Mouse (Mus musculus) kidney, postnatal 10 days (tissue): ENCODE results near the gene Cenpp.

ENCODE experiments used
- DNase-seq: peaks from one replicate; pipeline ENCODE4 v3.0.0; 2021; ENCODE audit warnings: mixed read lengths

The Cenpp gene

DNA sequence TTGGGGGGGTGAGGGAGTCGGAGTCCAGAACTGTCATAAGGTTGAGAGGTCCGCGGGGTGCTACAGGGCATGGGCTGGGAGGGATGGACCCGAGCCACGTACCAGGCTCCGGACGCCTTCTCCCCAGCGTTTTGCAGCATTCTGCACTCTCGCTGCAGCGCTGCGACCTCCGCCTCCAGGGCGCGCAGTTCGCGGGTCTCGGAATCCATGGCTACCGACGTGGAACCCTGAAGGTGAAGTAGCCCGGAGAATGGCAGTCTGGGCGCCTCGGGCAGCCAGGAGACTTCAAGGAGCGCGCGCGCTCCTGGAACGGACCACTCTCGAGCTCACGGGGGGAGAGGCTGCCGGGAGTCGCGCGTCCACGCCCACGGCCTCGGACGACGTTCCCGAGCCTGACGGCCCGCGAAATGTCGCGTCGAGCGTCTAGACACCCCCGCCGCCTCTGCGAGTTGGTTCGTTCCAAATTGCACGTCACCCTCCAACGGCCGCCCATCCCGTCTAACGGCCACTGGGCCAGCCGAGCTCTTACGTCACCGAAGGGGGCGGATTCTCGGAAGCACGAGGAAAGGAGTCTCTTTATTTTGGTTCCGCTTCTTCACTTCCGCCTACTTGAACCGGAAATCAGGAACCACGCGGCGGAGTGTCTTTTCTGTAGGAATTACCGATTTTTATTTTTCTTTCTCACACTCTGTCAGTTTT is at the start of gene Cenpp, which contains the start of gene Nol8:
Gene Cenpp, minus strand, starts transcription at position 305 of the 699 bp plus-strand sequence.
Gene Nol8, plus strand, starts transcription at position 598 of the 699 bp plus-strand sequence.
- DNase-seq: peak; percentile 100

DNA sequence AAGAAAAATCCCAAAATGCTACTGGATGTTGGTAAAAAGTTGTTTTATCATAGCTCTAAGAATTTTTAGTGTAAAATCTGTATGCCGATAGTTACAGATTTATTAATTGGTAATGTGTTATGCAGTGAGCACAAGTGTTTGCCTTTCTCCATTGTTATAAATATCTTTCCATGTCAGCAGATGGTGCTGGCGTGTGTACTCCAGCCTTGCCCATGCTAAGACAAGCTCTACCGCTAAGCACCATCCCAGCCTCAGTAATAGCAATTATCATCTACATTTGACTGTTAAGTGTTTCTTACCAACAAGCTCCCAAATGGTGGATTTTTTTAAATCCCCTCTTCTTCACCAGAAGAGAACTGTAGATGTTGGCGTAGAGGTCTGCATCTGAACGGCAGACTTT is 38.5 kb upstream of the Cenpp start:
- DNase-seq: no peak

DNA sequence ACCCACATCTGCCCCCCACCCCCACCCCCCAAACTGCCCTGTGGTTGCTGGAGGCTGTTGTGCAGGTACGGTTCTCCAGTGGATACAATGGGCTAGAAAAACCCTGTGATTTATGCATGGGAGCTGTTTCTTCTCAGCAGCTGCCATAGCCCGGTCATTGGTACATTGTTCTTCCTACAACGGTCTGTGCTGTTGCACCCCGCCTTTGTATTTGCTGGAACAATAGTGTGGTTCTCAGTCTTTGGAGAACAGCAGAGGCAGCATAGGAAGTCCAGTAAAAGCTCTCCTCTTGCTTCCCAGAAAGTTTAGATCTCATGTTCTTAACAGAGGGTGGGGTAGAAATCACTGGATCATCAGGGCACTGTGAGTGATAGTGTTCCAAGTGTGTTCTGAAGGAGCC is 31.7 kb upstream of the Cenpp start:
- no peak for DNase-seq

DNA sequence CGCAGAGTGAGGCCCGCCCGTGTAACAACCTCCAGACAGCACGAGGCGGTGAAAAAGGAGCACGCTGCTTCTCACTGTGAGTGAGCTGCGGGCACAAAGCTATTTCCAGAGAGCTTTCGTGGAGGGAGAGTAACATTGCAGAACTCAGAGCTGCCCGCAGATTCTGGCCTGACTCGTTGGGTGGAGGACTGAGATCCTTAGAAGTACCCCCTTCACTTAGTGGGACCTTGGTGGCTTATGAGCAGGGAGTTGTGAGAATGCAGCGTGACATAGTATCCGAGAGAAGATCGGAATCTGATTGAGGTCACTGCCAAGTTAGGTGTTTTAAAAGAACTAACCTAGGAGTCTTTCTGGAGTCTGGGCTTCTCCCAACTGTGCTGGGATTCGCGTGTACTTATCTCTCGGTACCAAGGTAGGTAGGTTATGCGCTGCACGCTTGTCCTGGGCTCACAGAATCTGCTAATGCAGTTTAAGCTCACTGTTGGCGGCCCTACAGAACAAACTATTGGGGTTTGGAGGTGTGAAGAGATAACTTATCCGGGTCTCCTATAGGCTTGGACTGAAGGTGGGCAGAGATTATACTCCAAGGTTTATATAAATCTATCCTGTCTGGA is 29.8 kb upstream of the Cenpp start:
- DNase-seq: peak; percentile 10

DNA sequence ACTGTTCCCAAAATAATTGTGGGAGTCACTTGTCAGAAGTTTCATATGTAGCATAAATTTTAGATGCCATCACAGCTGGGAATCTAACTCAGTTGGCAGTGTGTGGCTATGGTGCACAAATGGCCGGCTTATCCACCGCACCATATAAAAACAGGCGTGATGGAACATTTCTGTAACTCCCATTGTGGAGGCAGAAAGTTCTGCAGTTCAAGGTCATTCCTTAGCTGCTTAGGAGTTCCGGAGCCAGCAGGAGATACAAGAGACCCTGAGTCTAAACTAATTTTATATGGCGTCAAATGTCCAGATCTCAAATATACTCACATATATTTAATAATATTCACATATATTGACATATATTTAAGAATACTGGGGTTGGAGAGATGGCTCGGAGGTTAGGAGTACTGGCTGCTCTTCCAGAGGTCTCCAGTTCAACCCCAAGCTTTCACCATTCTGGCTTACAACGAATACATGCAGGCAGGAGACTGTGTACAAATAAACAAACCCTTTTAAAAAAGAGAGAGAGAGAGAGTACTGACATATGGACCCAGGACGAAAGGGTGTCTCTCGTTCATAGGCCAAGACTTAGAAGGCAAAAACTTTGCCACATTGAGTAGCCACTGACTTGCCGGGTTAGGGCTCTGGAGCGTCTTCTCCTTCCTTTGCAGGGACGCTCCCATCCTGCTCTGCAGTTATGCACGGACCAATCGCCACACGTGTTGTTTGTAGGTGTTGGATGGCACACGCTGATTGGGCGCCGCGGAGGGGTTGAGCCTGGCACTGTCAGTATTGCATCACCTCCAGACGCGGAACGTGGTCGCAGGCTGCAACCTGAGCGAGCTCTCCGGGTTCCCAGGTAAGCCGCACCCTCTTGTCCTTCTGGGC is 29.0 kb upstream of the Cenpp start, which contains the start of gene Iars:
Gene Iars, plus strand, starts transcription at position 750 of the 882 bp plus-strand sequence.
- DNase-seq: peak; percentile 99

DNA sequence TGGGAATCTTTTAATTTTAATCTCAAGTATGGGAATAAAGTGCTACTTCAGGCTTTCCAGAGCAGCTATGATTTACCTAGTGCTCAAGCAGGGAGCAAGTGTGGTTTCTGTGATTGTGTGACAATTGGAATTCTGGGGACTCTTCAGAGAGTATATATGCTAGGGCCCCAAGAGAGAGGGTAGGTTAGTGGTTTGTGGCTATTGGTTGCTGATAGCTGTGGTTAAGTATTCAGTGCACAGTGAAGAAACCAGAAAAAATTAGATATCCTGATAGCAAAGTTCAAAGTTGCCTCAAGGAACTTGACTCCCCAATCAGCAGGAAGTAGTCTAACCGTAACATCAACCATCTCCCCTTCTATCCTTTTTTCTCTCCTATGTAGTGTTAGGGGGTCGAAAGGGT is 25.2 kb upstream of the Cenpp start:
- DNase-seq: no peak

DNA sequence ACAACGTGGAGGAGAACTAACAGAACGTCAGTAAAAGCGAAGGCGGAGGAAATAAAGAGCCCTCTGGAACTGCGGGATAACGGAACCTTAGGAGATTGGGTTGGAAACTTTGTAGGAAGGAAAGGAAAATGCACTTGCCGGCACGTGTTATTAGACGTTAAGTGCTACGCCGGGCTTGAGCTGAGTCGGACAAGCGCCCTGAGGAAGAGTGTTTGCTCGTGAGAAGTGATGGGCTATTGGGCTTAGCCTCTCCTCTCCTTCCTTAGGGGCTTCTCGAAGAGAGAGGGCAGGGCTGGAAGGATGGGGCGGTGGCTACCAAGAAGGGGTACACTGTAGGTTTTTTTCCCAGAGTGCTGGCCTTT is 576 bp upstream of the Cenpp start:
- DNase-seq: peak; percentile 66

DNA sequence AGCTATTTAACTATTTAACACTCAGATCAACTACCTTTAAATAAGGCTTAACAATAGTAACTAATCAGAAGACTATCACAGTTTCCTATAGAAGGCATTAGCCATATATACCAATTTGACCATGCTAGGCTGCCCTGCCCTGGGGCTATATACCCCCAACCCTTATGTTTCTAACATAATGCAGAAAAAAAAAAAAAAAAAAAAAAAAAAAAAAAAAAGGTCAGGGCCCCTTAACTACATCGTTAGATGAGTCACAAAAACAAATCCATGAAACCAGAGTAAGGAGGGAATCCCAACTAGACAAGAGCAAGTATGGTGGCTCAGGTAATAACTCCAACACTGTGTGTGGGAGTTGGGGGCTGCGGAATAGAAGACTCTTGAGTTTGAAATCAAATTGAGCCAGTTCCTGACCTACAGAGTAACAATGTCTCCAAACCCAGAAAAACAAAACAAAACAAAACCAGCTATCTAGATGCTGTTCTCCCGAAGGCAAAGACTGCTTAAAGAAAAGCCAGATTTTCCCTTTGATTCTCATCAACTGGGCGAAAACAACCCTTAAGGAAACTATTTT is 719 bp downstream of the Cenpp start:
- DNase-seq: no peak

DNA sequence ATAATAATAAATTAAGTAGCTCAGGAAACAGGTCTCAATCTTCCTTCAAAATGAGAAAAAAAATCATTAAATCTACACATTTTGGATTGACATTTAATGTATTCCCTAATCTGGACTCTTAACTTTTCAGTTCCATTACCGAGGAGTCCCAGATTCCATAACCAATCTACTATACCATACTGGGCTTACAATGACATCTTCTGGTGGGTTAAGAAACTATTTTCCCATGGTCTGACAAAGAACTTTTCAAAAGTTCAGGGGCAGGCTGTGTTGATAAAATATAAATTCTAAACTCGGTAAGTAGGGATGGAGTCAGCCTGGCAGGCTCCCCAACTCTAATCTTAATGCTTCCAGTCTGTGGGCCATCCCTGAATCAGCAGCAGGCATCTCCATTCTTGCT is 1.4 kb downstream of the Cenpp start:
- DNase-seq: no peak

DNA sequence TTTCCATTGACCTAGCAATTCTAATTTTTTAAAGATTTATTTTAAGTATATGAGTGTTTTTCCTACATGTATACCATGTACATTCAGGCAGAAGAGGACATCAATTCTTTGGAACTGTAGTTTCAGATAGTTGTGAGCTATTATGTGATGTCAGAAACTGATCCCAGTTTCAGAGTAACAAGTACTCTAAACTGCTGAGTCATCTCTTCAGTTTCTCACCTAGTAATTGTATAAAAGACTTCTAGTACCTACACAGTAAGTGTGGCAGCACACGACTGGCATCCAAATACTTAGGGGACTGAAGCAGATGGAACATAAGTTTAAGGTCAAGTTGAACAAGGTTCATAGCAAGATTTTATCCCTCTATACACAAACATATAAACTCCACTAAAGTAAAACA is 6.6 kb downstream of the Cenpp start:
- DNase-seq: no peak

DNA sequence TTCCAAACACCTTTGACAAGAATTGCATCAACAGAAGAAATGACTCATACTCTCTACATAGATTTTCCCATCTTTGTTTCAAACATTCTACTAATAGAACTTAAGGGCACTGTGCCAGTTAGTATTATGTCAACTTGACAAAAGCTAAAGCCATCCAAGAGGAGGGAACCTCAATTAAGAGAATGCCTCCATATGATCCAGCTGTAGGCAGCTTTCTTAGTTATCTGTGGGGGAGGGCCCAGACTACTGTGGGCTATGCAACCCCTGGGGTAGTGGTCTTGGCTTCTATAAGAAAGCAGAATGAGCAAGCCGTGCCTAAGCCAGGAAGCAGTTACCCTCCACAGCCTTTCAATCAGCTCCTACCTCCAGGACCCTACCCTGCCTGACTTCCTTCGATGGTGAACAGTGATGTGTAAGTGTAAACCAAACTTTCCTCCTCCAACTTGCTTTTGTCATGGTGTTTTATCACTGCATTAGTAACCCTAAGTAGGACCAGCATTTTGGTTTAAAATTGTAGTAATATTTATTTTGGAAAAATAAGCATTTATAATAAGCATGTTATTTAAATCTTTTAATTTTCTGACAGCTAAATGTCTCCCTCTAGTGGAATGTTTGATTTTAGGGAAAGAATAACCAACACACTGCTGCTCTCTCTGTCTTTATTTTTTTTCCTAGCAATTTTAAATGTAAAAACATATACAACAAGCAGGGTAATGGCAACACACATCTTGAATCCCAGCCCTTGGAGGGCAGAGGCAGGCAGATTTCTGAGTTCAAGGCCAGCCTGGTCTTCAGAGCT is 7.7 kb downstream of the Cenpp start:
- no peak for DNase-seq

DNA sequence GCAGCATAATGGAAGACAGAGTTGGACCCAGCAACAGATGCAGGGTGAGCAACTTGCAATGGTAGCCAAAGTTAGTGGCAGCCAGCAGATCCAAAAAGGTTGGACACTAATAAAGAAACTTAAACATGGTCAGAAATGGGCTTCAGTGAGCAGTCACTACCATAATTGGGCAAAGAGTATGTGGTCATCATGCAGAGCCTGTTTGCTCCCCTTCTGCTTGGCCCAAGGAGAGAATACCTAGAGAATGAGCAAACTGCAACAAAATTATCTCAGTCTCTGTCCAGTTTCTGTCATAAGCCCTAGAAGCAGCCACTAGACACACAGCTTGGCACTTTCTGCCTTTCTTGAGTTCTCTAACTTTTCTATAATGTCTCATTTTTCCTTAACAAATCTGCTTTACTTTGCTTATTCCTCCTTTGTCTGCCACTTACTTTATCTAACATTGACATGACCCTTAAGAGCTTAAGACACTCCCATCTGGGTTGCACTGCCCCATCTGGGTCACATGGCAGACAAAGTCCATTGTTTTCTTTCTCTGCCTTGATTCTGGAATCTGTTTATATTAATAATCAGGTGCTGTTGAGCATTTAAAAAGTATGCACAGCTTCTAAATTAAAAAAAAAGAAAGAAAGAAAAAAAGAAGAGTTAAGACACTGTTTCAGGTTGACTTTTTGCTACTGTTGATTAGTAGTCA is 8.8 kb downstream of the Cenpp start:
- DNase-seq: no peak

DNA sequence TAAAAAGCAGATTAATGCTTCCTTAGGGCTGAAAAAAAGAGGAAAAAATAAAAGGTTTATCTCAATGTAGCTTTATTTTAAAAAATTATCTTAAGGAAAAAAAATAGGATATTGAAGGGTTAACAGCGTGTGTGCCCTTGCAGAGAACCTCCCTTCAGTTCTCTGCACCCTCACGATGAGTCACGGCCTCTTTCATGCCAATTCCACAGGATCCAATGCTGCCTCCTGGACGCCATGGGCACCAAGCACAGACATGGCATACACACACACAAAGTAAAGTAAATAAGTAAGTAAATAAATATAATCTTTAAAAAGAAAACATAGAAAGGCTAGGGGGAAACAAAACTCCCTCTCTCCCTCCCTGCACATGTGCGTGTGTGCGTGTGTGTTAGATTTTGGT is 9.9 kb downstream of the Cenpp start:
- DNase-seq: no peak

DNA sequence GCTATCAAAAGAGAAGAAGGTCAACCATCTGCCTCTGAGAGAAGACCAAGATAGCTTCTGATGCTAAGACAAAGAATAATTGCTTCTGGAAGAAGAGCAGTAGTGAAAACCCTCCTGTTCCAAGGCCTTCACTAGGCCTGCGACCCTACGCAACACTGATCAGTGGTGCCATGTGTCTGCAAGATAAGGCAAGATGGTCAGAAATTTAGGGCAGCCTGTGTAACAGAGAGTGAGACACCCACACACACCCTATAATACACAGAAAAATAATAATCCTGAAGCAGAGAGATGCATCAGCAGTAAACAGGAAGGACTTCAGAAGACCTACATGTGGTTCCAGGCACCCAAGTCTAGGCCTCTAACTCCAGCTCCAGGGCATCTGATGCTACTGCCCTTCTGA is 12.6 kb downstream of the Cenpp start:
- DNase-seq: no peak

DNA sequence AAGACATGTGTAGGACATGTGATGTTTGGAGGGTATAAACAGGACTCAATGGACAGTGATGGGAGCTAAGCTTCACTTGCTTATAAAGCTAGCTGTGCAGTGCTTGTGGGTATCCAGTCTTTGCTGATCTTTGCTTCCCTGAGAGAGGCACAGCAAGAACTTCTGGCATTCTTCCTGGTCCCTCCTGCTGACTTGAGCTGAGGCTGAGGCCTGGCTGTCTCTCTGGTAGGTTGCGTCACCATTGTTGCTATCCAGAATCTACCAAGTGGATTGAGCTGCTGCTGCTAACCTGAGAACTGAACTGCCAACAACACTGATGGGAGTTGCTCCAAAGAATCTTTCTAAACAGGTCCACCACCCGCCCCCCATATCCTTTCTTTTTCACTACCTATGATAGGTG is 23.5 kb downstream of the Cenpp start:
- DNase-seq: no peak

DNA sequence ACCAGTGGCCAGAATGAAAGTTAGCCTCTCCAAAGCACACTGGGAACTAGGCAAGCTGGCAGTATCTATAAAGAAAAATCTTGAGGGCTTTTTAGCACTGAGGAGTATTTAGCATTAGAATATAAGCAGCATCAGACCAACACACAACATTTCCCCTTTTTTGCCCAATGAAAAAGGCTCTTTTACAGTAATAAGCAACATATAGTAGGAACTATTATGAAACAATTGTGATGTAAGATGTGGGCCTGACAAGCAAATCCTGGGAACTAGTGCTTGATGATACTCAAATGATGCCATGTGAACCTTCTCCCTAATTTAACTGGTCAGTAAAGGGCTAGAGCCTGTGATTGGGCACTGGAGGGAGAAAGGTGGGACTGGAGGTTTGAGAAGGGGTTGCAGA is 24.4 kb downstream of the Cenpp start:
- no peak for DNase-seq

DNA sequence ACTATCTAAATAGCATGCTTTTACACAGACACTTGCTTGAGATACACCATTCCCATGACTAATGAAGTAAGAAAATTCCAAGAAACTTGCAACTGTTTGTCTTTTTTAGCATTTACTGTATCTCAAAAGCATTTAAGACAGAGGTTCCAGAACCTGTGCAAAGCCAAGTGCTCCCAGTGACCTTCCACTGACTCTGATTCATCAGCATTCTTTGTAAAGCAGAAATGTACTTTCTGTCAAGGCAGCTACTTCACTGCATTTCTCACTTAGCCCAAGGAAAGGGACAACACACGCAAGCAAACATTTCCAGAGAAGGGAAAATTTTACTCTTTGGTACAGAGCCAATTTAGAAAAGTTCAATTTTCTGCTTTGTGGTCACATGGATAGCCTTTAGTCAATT is 29.4 kb downstream of the Cenpp start:
- no peak for DNase-seq

DNA sequence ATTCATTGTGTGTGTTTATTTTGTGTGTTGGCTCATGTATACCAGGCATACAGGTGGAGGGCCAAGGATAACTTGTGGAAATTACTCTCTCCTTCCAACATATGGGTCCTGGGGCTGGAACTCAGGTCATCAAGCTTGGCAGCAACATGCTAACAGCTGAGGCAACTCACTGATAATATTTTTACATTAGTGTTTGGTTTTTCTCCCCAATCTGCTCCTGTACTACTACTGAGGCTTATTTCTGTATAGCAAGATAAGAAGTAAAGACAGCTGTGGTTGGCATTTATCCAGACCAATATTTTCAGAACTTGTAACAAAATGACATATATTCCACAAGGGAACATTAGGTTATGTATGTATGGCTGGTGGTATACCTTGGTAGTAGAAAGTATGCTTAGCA is 34.2 kb downstream of the Cenpp start:
- no peak for DNase-seq

DNA sequence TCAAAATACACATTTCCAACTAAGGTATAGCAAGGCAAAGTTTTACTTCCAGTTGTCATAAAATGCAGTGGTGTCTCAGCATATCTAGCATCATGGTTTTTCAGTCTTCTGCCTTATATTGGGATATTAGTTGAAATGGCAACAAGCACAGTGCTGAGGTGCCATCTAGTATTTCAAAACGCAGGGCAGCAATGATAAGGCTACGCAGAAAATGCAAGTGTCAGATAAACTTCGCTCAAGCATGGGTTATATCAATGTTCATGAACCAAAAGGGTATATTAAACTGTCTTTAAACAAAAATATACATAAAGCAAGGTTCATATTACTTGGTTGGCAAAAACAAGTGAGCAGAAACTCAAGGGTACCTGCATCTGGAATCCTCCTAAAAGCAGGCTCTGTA is 35.6 kb downstream of the Cenpp start:
- DNase-seq: no peak

DNA sequence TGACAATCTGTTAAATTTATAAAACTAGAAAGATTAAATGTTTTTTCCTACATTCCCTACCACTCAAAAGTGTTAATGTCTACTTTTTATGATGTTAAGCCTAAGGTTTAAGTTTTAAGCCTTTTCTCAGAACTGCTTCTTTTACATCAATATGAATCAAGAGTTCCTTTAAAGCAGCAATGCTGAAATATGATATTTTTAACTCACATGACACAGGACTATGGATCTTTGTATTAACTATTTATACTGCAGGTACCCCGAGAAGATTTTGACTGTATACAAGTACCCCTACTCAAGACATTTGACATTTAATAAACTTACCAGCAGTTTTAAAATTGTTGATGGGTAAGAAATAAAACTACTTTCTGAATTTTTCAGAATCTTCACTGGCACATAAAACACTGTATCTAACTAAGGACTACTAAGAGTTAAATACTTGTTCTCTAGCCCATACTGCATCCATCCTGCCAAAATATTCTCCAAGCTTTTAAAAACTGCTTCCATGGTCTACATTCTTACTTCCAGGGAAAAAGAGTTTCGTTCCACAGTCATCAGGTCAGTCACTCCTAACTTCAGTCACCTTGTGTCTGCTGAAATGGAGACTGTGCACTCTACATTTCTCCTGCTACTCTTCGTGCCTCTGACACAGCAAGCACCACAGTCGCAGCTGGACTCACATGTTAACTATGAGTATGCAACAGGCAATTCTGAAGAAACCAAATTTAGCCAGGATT is 43.8 kb downstream of the Cenpp start:
- no peak for DNase-seq

DNA sequence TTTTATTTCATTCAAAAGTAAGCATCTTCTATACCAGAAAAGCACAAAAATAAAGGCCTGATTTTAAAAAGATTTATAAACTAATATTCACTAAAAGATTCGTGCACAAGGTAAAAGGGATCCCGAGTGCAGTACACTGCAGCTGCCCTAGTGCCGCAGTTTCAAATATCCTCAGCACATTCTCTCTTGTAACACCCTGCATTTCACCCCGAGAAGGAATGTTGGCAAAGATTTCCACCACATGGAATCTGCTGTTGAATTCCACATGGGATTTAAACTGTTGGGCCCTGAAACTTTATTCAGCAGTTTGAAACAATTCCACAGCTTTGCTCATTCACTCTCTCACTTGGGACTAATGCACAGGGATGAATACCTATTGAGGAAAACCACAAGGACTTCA is 44.9 kb downstream of the Cenpp start, which contains the start of gene Ogn:
Gene Ogn, plus strand, starts transcription at position 333 of the 400 bp plus-strand sequence.
- DNase-seq: peak; percentile 40
